Mouse (Mus musculus) CD4-positive helper T cell, adult 2 months (primary cell): Measurements from ENCODE around the gene Rars.
A peak's percentile ranks its signal among the peaks of the same experiment; 100 is the strongest.
"Not testable (repeated sequence)": the region's sequence is repeated elsewhere in the genome, so short reads cannot be mapped to it uniquely, and the experiment has no call there.

Experiments used
- DNase-seq: peaks from one replicate; pipeline ENCODE4 v3.0.0-alpha.2; 2012; ENCODE audit warnings: low read depth, missing footprints, low spot score

The Rars gene

DNA sequence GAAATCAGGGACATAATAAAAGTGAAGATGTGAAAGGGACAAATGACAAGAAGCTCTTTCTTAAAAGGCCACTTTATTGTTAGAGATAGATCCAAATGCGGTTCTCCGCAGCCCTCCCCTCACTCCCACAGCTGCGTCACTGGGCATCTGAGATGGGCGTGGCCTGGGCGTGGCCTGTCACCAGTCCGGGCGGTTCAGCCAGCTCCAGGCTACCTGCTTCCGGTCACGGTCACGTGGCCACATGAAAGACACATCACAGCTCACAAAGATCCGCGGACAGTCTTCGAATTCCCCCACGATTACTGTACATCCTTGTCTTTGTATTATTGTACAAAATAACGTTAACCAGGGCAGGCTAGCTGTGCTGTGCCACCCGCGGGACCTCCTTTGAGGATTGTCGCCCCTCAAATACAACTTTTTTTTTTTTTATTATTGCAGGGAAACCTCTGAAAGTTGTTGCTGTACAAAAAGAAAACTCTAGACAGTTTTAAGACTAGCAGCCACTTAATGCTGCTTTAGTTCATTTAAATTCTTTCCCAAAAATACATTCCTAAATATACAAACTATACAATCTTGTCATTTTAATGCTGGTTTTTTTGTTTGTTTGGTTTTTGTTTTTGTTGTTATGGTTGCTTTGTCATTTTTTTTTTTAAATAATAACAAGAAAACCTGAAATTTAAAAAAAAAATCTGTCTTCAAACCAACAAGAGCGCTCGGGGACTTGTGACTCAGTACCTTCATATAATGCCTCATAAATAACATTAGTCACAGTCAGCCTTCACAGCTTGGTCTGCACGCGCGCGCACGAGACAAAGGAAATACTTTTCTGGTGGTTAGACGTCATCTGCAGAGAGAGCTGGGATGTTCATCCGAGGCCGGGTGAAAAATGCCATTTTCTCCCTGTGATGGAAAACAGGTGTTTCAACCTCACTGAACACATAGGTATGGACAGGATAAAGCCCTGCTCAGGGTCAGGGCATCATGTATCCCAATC is 4.3 kb upstream of the Rars start:
- peak; percentile 81 for DNase-seq

DNA sequence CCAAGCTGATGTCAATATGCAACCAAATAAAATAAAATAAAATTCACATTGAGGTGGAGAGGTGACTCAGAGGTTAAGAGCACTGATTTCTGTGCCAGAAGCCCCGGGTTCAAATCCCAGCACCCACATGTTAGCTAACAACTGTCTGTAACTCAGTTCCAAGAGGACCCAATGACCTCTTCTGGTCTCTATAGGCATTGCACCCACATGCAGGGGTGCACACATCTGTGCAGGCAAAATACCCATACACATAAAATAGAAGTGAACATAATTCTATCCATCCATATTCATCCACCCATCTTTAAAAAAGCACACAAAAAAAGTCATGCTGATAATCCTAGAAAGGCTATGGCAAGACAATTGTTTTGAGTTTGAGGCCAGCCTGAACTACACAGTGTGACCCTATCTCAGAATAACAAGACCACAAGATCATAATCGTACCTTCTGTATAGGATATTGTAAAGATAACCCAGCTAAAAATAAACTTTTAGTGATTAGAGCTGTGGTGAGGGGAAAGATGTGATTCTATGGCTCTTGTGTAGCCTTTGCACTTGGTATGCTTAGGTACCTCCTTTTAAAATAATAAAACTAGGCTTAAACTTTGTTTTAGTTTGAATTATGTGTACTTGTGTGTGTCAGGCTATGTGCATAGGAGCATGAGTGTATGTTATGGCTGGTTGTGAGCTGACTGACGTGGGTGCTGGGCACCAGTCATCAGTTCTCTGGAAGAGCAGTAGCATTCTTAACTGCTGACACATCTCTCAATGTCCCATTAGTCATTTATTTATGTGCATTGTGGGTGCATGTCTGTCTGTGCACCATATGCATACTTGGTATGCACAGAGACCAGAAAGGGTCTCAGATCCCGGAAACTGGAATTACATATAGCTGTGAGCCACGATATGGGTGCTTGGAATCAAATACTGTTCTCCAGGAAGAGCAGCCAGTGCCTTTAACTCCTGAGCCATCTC is 3.1 kb upstream of the Rars start:
- no peak for DNase-seq

DNA sequence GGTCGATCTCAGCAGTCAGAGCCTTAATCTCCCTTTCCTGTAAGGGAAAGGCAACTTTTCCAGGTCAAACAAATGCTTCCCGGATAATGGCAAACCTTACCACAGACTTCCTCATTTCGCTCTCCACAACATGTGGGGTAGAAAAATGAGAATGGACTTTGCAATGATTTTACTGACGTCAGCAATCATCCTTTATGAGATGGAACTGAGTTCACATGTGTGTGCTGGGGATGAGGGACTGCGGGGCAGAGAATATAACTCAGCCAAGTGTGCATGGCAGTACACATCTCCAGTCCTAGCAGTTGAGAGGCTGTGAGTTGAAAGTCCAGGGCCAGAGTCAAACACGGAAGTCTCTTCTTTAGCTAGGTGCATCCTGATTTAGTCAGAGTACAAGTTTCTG is 1.0 kb downstream of the Rars start:
- no peak for DNase-seq

DNA sequence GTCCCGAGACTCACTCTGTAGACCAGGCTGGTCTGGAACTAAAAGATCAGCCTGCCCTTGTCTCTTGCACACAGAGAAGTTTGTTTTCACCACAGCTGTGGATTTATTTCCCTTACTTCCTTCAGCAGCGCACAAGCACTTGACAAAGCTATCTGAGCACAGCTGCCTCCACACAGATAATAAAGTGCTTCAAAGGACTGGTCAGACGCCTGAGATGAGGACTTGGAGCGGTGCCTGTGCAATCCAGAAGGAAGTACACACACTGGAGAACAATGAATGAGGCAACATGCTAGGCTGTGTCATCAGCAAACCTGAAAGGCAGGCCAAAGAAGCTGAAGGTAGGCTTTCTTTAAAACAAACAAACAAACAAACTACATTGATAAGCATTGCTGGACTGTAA is 2.2 kb downstream of the Rars start:
- no peak for DNase-seq

DNA sequence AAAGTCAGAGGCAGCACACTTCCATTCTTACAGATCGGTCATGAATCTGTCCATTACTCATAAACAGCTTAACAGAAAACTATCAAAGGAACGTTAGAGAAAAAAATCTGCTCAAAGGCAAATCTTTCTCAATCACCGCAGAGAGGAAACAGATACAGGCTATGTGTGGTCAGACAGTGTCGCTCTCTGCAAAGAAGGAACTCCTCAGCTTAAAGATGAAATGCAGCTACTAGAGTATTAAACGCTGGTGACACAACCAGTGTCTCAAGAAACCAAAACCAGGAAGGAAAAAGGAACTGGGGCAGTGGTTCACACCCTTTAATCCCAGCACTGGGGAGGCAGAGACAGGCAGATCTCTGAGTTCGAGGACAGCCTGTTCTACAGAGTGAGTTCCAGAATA is 6.6 kb downstream of the Rars start:
- DNase-seq, result no peak

DNA sequence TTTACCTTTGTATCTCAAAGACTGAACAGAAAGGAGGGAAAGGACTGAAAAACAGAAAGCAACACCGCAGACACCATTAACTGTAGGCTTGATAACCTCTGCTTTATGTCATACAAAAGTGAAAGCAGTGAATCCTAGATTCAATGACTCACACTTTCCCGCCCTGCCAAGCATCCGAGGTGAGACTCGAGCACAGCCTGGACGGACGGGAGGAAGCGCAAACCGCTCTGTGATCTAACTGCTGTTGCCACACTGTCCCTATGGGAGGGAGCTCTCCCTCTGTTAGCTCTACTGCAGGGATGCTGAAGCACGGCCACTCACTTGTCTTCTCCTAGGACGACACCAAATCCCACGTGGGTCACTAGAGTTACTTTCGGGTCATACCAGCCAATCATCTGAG is 18.0 kb downstream of the Rars start:
- no peak for DNase-seq

DNA sequence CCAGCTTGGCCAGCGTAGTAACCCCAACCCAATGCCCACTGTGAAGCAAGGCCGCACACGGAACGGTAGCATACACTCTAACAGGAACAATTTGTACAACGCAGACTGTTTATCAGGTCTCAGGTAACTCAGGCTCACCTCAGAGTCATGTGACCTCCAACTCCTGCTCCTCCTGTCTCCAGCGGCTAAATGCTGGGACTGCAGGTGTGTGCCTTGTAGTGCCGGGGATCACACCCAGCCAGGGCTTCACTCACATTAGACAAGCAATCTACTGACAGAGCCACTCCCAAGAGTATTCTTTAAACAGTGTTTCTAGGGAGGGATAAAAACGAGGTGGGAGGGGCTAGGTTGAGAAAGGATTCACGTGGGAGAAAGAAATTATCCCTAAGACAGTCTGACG is 22.8 kb downstream of the Rars start:
- no peak for DNase-seq

DNA sequence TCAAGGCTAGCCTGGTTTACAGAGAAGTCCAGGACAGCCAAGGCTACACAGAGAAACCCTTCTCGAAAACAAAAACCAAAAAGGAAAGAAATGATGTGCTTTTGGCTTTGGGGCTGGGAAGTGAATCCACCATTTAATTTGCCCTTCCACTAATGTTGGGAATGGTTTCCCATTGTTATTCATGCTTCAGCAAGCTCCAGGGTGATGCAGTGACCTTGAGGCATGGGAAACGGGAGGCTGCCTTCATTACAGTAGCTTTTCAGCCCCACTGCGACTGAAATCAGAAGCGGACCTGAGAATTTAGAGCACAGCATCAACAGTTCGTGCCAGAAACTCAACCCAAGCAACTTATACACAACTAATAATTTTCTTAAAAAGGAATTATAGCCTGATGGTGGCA is 33.0 kb downstream of the Rars start:
- DNase-seq, result no peak

DNA sequence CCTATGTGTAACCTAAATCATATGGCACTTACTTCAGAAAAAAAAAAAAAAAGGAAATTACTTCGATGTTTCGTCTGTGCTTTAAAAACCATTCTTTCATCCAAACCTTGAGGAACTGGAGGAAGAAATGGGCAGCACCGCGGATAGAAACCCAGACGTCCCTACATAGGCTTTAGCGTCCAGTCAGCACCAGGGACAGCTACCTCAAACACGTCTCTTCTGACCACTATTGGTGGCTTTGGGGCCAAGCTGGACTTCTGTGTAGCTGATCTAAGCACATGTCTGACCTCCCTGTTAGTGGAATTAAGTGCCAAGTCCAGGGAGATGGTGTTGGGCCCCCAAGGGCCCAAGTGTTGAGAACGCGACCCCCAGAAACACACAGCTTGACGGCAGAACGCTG is 35.4 kb downstream of the Rars start, which contains the start of gene Fbll1:
Fbll1 (minus strand) TSS at position 11 of the 400 bp plus-strand sequence.
- no peak for DNase-seq

DNA sequence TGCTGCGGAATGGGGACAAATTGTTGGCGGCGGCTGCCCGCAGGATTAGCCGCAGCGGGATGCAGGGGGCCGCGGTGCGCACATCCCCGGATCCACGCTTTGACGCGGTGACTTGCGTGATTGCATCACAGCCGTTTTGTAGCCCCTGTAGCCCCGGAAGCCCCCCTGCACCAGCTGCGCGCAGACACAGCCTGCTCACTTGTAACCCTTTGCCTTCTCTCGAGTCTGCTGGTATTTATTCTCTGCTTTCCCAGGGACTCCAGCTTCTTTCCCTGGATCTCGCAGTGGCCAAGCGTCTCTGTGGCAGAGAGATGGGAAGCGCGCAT is 35.8 kb downstream of the Rars start:
- no peak for DNase-seq

DNA sequence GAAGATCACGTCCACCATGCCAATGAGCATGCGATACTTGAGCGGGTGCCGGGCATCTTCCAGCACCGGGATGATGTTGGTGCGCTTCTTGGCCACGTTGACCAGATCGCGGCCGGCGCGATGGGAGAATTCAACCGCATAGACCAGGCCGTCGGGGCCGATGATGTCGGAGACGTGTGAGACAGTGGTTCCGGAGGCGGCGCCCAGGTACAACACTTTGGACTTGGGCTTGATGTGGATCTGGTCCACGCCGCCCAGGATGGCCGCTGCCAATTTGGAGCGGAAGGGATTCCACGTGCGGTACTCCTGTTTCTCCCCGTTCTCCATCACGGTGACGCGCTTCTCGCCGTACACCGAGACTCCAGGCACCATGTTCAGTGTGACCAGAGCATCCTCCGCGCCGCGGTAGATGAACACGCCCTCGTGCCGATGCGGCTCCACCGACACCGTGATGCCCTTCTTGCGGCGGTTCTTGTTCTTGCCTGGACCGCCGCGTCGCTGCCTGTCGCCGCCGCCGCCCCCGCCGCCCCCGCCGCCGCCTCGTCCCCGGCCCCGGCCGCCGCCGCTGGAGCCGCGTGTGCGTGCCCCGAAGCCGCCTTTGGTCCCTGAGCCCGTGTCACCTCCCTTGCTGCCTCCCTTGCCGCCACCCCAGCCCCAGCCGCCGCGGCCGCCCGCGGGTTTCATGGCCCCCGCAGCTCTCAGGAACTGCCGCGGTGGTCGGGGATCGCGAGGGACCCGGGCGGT is 36.4 kb downstream of the Rars start:
- DNase-seq, result no peak

DNA sequence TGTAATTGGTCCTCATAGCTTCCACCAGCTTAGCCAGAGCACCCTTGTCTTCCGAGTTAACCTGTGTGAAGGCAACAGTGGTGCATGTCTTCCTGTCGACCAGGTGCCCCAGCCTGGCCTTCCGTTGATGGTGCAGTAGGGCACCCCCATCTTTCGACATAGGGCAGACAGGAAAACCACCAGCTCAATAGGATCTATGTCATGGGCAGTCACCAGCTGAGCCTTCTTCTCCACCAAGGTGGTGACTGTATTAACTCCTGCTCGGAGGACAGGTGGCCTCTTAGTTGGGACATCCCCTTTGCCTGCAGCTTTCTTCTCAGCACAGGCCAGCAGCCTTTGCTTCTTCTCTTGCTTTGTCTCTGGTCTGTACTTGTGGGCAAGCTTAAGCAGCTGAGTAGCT is 41.5 kb downstream of the Rars start:
- not testable (repeated sequence) for DNase-seq

DNA sequence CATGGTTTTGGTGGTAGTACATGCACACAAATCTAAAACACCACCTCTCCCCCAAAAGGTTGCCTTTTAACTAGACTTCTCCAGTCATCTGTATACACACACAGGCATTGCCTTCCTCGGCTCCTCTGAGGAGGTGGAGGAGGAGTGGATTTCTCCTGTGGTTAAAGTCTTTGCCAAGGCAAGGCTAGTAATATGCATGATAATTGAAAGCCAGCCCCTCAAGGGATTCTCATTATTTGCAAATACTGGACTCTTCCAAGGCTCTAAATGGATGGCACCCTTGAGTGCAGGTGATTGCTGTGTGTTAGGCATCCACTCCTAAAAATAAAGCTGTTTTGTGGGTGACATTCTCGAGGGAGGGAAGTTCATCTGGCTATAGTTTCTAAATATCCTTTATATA is 45.9 kb downstream of the Rars start:
- DNase-seq, result no peak

DNA sequence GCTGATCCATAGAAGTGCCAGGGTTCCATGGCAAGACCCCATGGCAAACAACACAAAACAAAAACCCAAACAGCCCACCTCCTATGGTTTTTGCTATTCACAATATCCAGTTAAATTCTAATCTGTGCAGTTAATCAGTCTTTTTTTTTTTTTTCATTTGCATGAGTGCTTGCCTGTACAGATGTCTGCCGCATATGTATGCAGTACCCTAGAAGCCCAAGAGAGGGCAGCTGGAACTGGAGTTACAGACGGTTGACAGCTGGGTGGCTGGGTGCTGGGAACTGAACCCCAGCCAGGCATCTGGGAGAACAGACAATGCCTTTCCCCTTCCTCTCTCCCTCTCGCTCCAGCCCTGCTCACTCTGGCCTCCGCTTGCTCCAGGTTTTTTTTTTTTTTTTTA is 49.8 kb downstream of the Rars start:
- no peak for DNase-seq

DNA sequence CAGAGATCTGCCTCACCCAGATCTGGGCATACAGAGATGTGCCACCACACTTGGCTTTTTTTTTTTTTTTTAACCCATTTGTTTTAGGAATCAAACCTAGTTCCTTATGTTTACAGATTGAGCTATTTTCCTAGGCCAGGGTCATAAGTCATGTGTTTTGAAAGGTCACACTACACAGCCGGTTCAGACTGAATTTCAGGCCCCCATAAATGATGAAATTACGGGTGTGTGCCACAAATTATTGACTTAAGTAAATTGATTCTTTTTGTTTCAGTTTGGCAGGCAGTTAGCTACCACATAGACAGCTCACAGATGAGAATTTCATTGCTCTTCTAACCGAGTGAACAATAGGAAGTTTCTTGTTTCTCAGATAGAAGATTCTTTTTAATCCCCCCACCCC is 50.3 kb downstream of the Rars start:
- DNase-seq, result no peak

DNA sequence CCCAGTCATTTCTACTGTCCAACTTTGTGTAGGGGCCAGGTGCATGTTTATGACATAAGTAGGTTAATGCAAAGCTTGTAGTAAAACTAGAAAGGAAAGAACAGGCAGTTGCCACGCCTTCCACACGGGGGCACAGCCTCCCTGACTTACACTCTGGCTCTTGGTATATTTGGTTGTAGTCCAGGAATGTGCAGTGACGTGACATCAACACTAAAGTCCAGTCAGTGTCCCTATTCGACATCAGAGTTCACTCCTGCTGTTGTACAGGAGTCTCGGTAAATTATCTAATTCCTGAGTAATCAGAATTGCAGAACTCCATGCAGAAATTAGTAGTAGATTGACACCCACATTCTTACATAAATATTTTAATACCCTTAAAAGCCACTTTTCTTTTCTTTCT is 51.3 kb downstream of the Rars start:
- DNase-seq, result no peak

DNA sequence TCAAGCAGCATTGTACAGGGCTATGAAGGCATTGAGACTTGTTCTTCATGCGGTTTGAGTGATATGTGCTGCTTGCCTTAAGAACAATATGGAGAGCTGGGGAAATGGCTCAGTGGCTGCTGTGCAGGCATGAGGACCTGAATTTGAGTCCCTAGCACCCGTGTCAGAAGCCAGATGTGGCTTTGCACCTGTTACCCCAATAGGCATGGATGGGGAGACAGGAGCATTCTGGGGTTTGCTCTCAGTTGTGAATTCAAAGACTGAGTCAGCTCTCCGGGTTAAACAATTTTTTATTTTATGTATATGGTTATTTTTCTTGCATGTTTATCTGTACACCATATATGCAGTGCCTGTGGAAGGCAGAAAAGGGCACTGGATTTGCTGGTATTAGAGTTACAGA is 51.9 kb downstream of the Rars start:
- DNase-seq, result no peak

DNA sequence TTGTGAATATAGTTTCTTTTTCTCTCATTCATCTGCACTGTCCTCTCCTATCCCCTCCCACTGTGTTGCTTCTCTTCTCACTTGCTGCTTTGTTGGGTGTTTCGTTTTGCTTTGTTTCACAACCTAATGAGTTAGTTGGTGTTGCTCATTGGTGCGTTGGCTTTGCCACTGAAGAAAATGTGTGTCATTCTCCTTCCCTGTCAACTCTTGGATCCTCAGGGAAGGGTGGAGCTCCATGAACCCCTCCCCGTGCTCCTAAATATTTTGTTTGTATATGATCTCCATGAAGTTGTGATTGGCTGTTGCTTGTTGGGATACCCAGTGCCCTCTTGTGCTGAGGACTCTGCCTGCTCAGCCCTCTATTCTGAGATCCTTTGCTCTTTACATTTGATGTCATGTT is 54.0 kb downstream of the Rars start:
- no peak for DNase-seq

DNA sequence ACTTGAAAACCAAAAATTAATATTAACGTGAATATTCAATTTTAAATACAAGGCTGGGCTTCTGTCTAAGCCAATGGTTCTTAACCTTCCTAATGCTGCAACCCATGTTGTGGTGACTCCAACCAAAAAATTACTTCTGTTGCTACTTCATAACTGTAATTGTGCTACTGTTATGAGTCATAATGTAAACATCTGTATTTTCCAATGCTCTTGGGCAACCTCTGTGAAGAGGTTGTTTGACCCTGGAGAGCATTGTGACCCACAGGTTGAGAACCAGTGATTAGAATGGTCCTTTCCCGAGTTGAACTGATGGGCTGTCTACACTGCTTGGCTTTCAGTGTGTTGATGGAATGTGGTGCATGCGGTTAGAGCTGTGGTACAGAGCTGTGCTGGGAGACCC is 57.9 kb downstream of the Rars start:
- no peak for DNase-seq

DNA sequence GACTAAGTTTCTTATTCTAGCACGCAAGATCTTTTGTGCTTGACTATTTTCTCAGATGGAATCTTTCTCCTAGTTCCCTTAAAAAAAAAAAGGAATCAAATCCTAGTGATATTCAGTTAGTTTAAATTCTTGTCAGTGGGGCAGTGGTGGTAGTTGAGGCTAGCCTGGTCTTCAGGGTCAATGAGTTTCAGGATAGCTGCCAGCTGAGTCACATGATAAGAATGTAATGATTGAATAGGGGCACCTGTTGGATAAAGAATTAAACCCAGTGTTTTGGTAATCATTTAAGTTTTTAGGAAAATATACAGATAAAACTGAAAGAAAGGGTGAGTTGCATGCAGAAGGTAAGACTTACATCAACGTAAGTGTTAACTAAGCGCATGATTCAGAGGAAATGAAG is 58.7 kb downstream of the Rars start:
- DNase-seq, result no peak

DNA sequence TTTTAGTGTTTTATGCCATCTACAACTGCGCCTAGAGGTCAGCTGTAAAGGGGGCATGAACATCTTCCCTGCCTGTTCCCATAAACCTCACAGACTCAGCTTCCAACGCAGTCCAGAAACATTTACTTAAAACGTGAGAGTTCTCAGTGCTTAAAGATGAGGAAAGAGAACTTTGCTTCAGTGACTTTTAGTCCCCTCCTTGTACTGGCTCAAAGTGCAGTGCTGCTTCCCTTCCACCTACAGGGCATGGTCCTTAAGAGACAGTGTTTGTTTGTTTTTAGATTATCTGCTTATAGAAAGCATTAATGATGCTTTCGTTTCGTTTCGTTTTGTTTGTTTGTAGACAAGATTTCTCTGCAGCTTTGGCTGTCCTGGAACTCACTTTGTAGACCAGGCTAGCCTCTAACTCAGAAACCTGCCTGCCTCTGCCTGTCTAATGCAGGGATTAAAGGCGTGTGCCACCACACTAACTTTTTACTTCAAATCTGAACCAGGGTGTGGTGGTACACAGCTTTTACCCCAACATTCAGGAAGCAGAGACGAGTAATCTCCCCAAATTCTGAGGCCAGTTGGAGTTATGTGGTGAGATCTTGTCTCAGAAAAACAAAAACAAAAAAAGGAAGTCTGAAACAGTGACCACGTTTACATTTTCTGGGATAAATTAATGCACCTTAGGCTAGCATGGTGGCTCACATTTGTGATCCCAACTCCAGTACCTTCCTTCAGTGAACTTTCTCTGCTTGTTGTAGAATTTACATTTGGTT is 63.4 kb downstream of the Rars start:
- DNase-seq, result no peak
